Mouse (Mus musculus): ENCODE data around the gene Hist1h2ai.
"Not testable (repeated sequence)": the region's sequence is repeated elsewhere in the genome, so short reads cannot be mapped to it uniquely, and the experiment has no call there.

DNA sequence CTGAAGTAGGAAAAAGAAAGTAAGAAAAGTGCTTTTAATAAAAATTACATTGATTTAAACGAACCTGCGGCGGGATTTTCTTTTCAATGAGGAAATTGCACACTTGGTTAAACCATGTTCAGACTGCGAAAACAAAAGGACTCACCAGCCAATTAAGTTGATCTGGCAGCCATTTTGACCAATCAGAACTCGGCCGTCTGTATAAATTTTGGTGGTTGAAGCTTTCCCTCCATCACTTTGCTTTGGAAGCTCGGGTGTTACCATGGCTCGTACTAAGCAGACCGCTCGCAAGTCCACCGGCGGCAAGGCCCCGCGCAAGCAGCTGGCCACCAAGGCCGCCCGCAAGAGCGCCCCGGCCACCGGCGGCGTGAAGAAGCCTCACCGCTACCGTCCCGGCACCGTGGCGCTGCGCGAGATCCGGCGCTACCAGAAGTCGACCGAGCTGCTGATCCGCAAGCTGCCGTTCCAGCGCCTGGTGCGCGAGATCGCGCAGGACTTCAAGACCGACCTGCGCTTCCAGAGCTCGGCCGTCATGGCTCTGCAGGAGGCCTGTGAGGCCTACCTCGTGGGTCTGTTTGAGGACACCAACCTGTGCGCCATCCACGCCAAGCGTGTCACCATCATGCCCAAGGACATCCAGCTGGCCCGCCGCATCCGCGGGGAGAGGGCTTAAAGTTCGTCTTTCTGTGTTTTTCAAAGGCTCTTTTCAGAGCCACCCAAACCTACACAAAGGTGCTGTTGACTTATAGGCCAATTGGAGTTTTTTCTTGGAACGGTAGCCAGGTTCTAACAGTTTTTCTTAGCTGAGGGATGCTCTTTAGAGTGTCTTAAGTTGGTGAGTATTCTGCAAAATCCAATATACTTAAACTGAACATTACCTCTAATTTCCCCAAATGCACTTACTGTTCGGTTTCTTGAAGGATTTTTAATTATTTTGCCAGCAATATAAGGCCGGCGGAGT lies 1.5 kb downstream of the Hist1h2ai start, which contains the start of gene Hist1h3h:
- TF ChIP-seq POLR2A (IDR thresholded peaks at IDR 0.05; ENCODE audit: borderline replicate concordance, extremely low read depth, low read depth, low read length); CTCF (IDR thresholded peaks at IDR 0.05; ENCODE audit: insufficient read depth, low read length): not testable (repeated sequence)

All from lung, adult 2 months (tissue).